8 mouse cellular contexts compared by ENCODE assay signal in genomic region chr12:110372986-110373385, GRCm38 (mm10).
DNase-seq lines count a peak whose midpoint lies in the region; ATAC-seq lines count a peak whose summit lies in the region.
"Had no signal": no experiment of that assay in that cellular context is flagged by ENCODE, and none has a peak within 500 bp of the region (broad histone marks: within the 10 kb centered on the region; RNA-seq: fewer than 3 reads in every experiment).

No protein-coding gene starts in this region.

- H3K27me3 ChIP-seq in hindbrain, embryonic 14.5 days (ENCODE audit: control insufficient read depth, insufficient read depth, low read length) = peaks cover 3% of the 10 kb centered on the region; the same call in 1 of the 2 replicates
- H3K27me3 ChIP-seq in midbrain, embryonic 12.5 days = peaks cover 58% of the 10 kb centered on the region

- intact Hi-C loops in left cerebral cortex, postnatal 14 days (cut with DNase I) = no loop called here

- 34% methylated on average over 9 of the region's 9 CpGs for WGBS in hindbrain, embryonic 14.5 days
- WGBS in midbrain, embryonic 12.5 days = 50% methylated on average over 9 of the region's 9 CpGs

- H3K4me1 ChIP-seq in hindbrain, embryonic 14.5 days (replicated peaks; ENCODE audit: control insufficient read depth, insufficient read depth, low read length) = peaks cover 12% of the 10 kb centered on the region
- peaks cover 25% of the 10 kb centered on the region for H3K4me1 ChIP-seq in midbrain, embryonic 12.5 days

- peak; percentile 34 for DNase-seq in retina, embryonic 14.5 days (ENCODE audit: low spot score)
- no peak for DNase-seq in retina, postnatal 1 day
- no peak for DNase-seq in hindbrain, embryonic 14.5 days (ENCODE audit: low spot score)
- DNase-seq in cerebellum, adult 9-11 months = no peak
- no peak for DNase-seq in left cerebral cortex, postnatal 14 days (ENCODE audit: low spot score in 2 of 2)

- no peaks in the 10 kb centered on the region for H3K9me3 ChIP-seq in hindbrain, embryonic 14.5 days (ENCODE audit: control insufficient read depth, low read length)
- no peaks in the 10 kb centered on the region for H3K9me3 ChIP-seq in midbrain, embryonic 12.5 days

- no peak overlapping the region for H3K4me3 ChIP-seq in hindbrain, embryonic 14.5 days (replicated peaks; ENCODE audit: low read length)
- no peak overlapping the region for H3K4me3 ChIP-seq in midbrain, embryonic 12.5 days
- H3K4me3 ChIP-seq: myocyte had no signal

- H3K27ac ChIP-seq in hindbrain, embryonic 14.5 days = no peak overlapping the region
- no peak overlapping the region for H3K27ac ChIP-seq in midbrain, embryonic 12.5 days (replicated peaks)

- H3K36me3 ChIP-seq in hindbrain, embryonic 14.5 days (replicated peaks; ENCODE audit: control insufficient read depth, insufficient read depth) = no peaks in the 10 kb centered on the region
- H3K36me3 ChIP-seq in midbrain, embryonic 12.5 days = no peaks in the 10 kb centered on the region

- peak overlapping the region; percentile 35 for H3K4me2 ChIP-seq in hindbrain, embryonic 14.5 days (replicated peaks)
- H3K4me2 ChIP-seq in midbrain, embryonic 12.5 days (replicated peaks) = peak overlapping the region; percentile 31; the same call in 1 of the 2 replicates

- H3K9ac ChIP-seq in hindbrain, embryonic 14.5 days = no peak overlapping the region
- H3K9ac ChIP-seq in midbrain, embryonic 12.5 days (replicated peaks) = no peak overlapping the region

- no peak for ATAC-seq in hindbrain, embryonic 14.5 days (ENCODE audit: low FRiP score)
- ATAC-seq in midbrain, embryonic 12.5 days (ENCODE audit: low FRiP score, low read depth) = no peak
- no peak for ATAC-seq in erythroid progenitor cell, adult 5-6 weeks (replicated peaks; ENCODE audit: low FRiP score, poor library complexity, severe bottlenecking)
